Mouse (Mus musculus): ENCODE data around the gene Slc15a2. TPM values are rescaled to one million over a fixed set of nuclear protein-coding genes. Genes with fewer than 3 reads are reported as not detected.

Gene Slc15a2
- polyA plus RNA-seq, 1 experiment from 2014 or later, result 6.0 TPM

GRCm38 (mm10) chr16:36802361-36802760 lies 17.6 kb upstream of the Slc15a2 start:
- 93% methylated on average over 3 of the region's 3 CpGs for WGBS
- H3K9me3 ChIP-seq, result no peaks in the 10 kb centered on the region
- no peak overlapping the region for H3K9ac ChIP-seq (replicated peaks)
- no peak overlapping the region for H3K4me2 ChIP-seq (replicated peaks)
- no peak for ATAC-seq
- no peaks in the 10 kb centered on the region for H3K36me3 ChIP-seq
- H3K4me1 ChIP-seq (replicated peaks), result no peaks in the 10 kb centered on the region
- H3K4me3 ChIP-seq (replicated peaks), result no peak overlapping the region
- no peak overlapping the region for H3K27ac ChIP-seq
- H3K27me3 ChIP-seq, result no peaks in the 10 kb centered on the region

- ATAC-seq, result no peak
- Histone ChIP-seq H3K27ac (no peak overlapping the region), H3K4me1 (replicated peaks) (no peaks in the 10 kb centered on the region), H3K4me2 (replicated peaks) (no peak overlapping the region), H3K9me3 (no peaks in the 10 kb centered on the region), H3K9ac (replicated peaks) (no peak overlapping the region), H3K36me3 (no peaks in the 10 kb centered on the region), H3K27me3 (no peaks in the 10 kb centered on the region), H3K4me3 (replicated peaks) (no peak overlapping the region)
- WGBS, result 85% methylated on average over 2 of the region's 2 CpGs
Observed at GRCm38 (mm10) chr16:36798334-36798733, 13.6 kb upstream of the Slc15a2 start.

GRCm38 (mm10) chr16:36794976-36795375 lies 10.2 kb upstream of the Slc15a2 start:
- Histone ChIP-seq H3K4me3 (replicated peaks) (no peak overlapping the region), H3K27ac (no peak overlapping the region), H3K9ac (replicated peaks) (no peak overlapping the region), H3K36me3 (no peaks in the 10 kb centered on the region), H3K27me3 (no peaks in the 10 kb centered on the region), H3K4me1 (replicated peaks) (no peaks in the 10 kb centered on the region), H3K9me3 (peaks cover 5% of the 10 kb centered on the region; the same call in 1 of the 2 replicates), H3K4me2 (replicated peaks) (no peak overlapping the region)
- WGBS, result 90% methylated on average over 2 of the region's 2 CpGs
- no peak for ATAC-seq

GRCm38 (mm10) chr16:36790166-36790565 lies 5.4 kb upstream of the Slc15a2 start:
- 93% methylated on average over 4 of the region's 4 CpGs for WGBS

GRCm38 (mm10) chr16:36786466-36786865 lies 1.7 kb upstream of the Slc15a2 start:
- H3K27ac ChIP-seq, result no peak overlapping the region
- no peak overlapping the region for H3K9ac ChIP-seq (replicated peaks)
- H3K4me1 ChIP-seq (replicated peaks), result no peaks in the 10 kb centered on the region
- ATAC-seq, result no peak
- no peak overlapping the region for H3K4me2 ChIP-seq (replicated peaks)
- WGBS, result 89% methylated on average over 7 of the region's 7 CpGs
- H3K4me3 ChIP-seq (replicated peaks), result no peak overlapping the region
- peaks cover 5% of the 10 kb centered on the region; the same call in 1 of the 2 replicates for H3K9me3 ChIP-seq
- no peaks in the 10 kb centered on the region for H3K27me3 ChIP-seq
- no peaks in the 10 kb centered on the region for H3K36me3 ChIP-seq

More at GRCm38 (mm10) chr16:36790166-36790565, 5.4 kb upstream of the Slc15a2 start:
- peaks cover 5% of the 10 kb centered on the region; the same call in 1 of the 2 replicates for H3K9me3 ChIP-seq
- H3K4me2 ChIP-seq (replicated peaks), result no peak overlapping the region
- no peaks in the 10 kb centered on the region for H3K36me3 ChIP-seq
- H3K27me3 ChIP-seq, result no peaks in the 10 kb centered on the region
- H3K27ac ChIP-seq, result no peak overlapping the region
- no peaks in the 10 kb centered on the region for H3K4me1 ChIP-seq (replicated peaks)
- no peak overlapping the region for H3K4me3 ChIP-seq (replicated peaks)
- no peak overlapping the region for H3K9ac ChIP-seq (replicated peaks)
- no peak for ATAC-seq

GRCm38 (mm10) chr16:36784146-36784545 lies 616 bp downstream of the Slc15a2 start:
- no peak for ATAC-seq
- Histone ChIP-seq H3K27me3 (no peaks in the 10 kb centered on the region), H3K4me1 (replicated peaks) (no peaks in the 10 kb centered on the region), H3K9ac (replicated peaks) (no peak overlapping the region), H3K9me3 (no peaks in the 10 kb centered on the region), H3K27ac (peak overlapping the region; percentile 54; the same call in 1 of the 2 replicates), H3K4me2 (replicated peaks) (no peak overlapping the region), H3K36me3 (no peaks in the 10 kb centered on the region), H3K4me3 (replicated peaks) (no peak overlapping the region)
- 88% methylated on average over 2 of the region's 2 CpGs for WGBS

- H3K27me3 ChIP-seq, result no peaks in the 10 kb centered on the region
- no peak overlapping the region for H3K4me2 ChIP-seq (replicated peaks)
- no peak overlapping the region for H3K27ac ChIP-seq
- H3K4me3 ChIP-seq (replicated peaks), result no peak overlapping the region
- 70% methylated on average over 6 of the region's 6 CpGs for WGBS
- no peak overlapping the region for H3K9ac ChIP-seq (replicated peaks)
- no peak for ATAC-seq
- no peaks in the 10 kb centered on the region for H3K36me3 ChIP-seq
- no peaks in the 10 kb centered on the region for H3K4me1 ChIP-seq (replicated peaks)
- H3K9me3 ChIP-seq, result no peaks in the 10 kb centered on the region
Observed at GRCm38 (mm10) chr16:36775658-36776057, 9.1 kb downstream of the Slc15a2 start.

- no peak overlapping the region for H3K27ac ChIP-seq
- H3K9ac ChIP-seq (replicated peaks), result no peak overlapping the region
- WGBS, result 96% methylated on average over 5 of the region's 5 CpGs
- H3K4me1 ChIP-seq (replicated peaks), result no peaks in the 10 kb centered on the region
- H3K9me3 ChIP-seq, result no peaks in the 10 kb centered on the region
- H3K4me2 ChIP-seq (replicated peaks), result no peak overlapping the region
- no peaks in the 10 kb centered on the region for H3K27me3 ChIP-seq
- ATAC-seq, result no peak
- H3K4me3 ChIP-seq (replicated peaks), result no peak overlapping the region
- no peaks in the 10 kb centered on the region for H3K36me3 ChIP-seq
Observed at GRCm38 (mm10) chr16:36772996-36773395, 11.8 kb downstream of the Slc15a2 start.

GRCm38 (mm10) chr16:36771703-36772102 lies 13.1 kb downstream of the Slc15a2 start:
- WGBS, result 89% methylated on average over 3 of the region's 3 CpGs

GRCm38 (mm10) chr16:36771244-36771643 lies 13.5 kb downstream of the Slc15a2 start:
- ATAC-seq, result no peak
- Histone ChIP-seq H3K4me2 (replicated peaks) (no peak overlapping the region), H3K4me3 (replicated peaks) (no peak overlapping the region), H3K4me1 (replicated peaks) (no peaks in the 10 kb centered on the region), H3K36me3 (no peaks in the 10 kb centered on the region), H3K27ac (no peak overlapping the region), H3K9me3 (no peaks in the 10 kb centered on the region), H3K27me3 (no peaks in the 10 kb centered on the region), H3K9ac (replicated peaks) (no peak overlapping the region)
- WGBS, result 62% methylated on average over 2 of the region's 2 CpGs

More at GRCm38 (mm10) chr16:36771703-36772102, 13.1 kb downstream of the Slc15a2 start:
- Histone ChIP-seq H3K9ac (replicated peaks) (no peak overlapping the region), H3K4me3 (replicated peaks) (no peak overlapping the region), H3K9me3 (no peaks in the 10 kb centered on the region), H3K27me3 (no peaks in the 10 kb centered on the region), H3K4me1 (replicated peaks) (no peaks in the 10 kb centered on the region), H3K36me3 (no peaks in the 10 kb centered on the region), H3K4me2 (replicated peaks) (no peak overlapping the region), H3K27ac (no peak overlapping the region)
- no peak for ATAC-seq

- H3K27ac ChIP-seq, result no peak overlapping the region
- 36% methylated on average over 4 of the region's 4 CpGs for WGBS
- H3K4me2 ChIP-seq (replicated peaks), result no peak overlapping the region
- no peaks in the 10 kb centered on the region for H3K9me3 ChIP-seq
- no peaks in the 10 kb centered on the region for H3K36me3 ChIP-seq
- H3K27me3 ChIP-seq, result no peaks in the 10 kb centered on the region
- no peak for ATAC-seq
- H3K4me3 ChIP-seq (replicated peaks), result no peak overlapping the region
- H3K4me1 ChIP-seq (replicated peaks), result no peaks in the 10 kb centered on the region
- H3K9ac ChIP-seq (replicated peaks), result no peak overlapping the region
Observed at GRCm38 (mm10) chr16:36770830-36771229, 13.9 kb downstream of the Slc15a2 start.

- WGBS, result 83% methylated on average over 9 of the region's 13 CpGs
Observed at GRCm38 (mm10) chr16:36770191-36770771, 14.5 kb downstream of the Slc15a2 start.

GRCm38 (mm10) chr16:36751979-36752378 lies 32.8 kb downstream of the Slc15a2 start:
- no peak overlapping the region for H3K27ac ChIP-seq
- WGBS, result 88% methylated on average over 3 of the region's 3 CpGs
- no peaks in the 10 kb centered on the region; the same call in 1 of the 2 replicates for H3K36me3 ChIP-seq
- no peaks in the 10 kb centered on the region for H3K9me3 ChIP-seq
- no peaks in the 10 kb centered on the region for H3K4me1 ChIP-seq (replicated peaks)
- H3K4me3 ChIP-seq (replicated peaks), result no peak overlapping the region
- no peak overlapping the region for H3K9ac ChIP-seq (replicated peaks)
- no peak for ATAC-seq
- H3K27me3 ChIP-seq, result no peaks in the 10 kb centered on the region
- no peak overlapping the region for H3K4me2 ChIP-seq (replicated peaks)

More at GRCm38 (mm10) chr16:36770191-36770771, 14.5 kb downstream of the Slc15a2 start:
- Histone ChIP-seq H3K9ac (replicated peaks) (no peak overlapping the region), H3K4me3 (replicated peaks) (no peak overlapping the region), H3K4me1 (replicated peaks) (no peaks in the 10 kb centered on the region), H3K27ac (no peak overlapping the region), H3K27me3 (no peaks in the 10 kb centered on the region), H3K36me3 (no peaks in the 10 kb centered on the region), H3K4me2 (replicated peaks) (no peak overlapping the region), H3K9me3 (no peaks in the 10 kb centered on the region)
- ATAC-seq, result 0 out of 2 replicates have a peak, but pooled peaks have one; percentile 60
